Mouse (Mus musculus): ENCODE results near the gene Igfbp6.
"Not testable (repeated sequence)": the region's sequence is repeated elsewhere in the genome, so short reads cannot be mapped to it uniquely, and the experiment has no call there.

Gene Igfbp6

GRCm38 (mm10) chr15:102141120-102141519, 3.0 kb upstream of the Igfbp6 start:
- DNase-seq (ENCODE audit: low spot score), result no peak

- no peak for DNase-seq (ENCODE audit: low spot score)
These were observed 949 bp upstream of the Igfbp6 start for GRCm38 (mm10) chr15:102142914-102143912.

DNA sequence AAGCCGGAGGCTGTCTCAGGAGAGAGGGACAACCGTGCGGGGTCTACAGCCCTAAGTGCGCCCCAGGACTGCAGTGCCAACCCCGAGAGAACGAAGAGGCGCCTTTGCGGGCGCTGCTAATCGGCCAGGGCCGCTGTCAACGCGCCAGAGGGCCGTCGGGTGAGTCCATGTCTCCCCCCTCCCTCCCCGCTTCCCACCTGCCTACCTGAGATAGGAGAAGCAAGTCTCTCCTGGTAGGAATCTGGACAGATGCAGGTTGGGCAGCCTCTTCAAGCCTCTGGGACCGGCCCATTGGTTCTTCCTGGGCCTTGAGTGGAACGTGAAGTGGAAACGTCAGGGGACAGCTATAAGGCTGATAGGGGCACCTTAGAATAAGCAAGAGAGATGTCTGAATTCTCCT, 564 bp downstream of the Igfbp6 start:
- DNase-seq (ENCODE audit: low spot score), result no peak

DNA sequence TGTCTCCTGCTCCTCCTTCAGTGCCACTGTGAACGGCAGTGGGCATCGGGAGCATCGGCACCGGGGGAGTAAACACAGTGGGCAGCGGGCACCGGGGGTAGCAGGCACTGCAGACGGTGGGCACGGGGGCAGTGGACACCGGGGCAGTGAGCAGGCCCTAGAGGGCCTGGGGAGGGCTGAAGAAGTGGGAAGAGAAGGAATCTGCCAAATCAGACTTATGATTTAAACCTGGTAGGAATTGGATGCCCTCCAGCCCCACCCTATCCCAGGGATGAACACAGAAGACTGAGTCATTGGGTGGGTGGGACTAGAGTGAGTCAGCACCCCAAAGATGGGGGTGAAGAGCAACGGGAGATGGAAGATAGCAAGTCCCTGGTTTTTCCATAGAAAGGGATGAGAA, 1.2 kb downstream of the Igfbp6 start:
- no peak for DNase-seq (ENCODE audit: low spot score)

DNA sequence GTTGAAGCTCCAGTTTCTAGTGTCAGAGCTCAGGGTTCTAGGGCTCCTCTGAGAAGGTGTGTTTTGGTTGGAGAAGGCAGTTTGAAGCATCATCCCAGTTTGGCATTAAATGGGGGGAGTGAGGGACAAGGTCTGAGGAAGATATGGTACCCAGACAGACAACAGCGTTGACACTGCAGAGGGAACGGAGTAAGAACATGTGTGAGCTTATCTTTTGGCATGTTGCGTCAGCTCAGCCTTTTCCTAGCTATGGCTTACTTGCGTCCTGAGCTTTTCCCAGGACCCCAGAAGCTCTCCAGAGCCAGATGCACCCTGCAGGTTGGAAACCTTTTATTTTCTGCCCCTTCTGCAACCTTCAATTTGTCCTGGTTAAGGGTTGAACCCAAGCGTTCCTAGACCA, 1.9 kb downstream of the Igfbp6 start:
- no peak for DNase-seq (ENCODE audit: low spot score)

DNA sequence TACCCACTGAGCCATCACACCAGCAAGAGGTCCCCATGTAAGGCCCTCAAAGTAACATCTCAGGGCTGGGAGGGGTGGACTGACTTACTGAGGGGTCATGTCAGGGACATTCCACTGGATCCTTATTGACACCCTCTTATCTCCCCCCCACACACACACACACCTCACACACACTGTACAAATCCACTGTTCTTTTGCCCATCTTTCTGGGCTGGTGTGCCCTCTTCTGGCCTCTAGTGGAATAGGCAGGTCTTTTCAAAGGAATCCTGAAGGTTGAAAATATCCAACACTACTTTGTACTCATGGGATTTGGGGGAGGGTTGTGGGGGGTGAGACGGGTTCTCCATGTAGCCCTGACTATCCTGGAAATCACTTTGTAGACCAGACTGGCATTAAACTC, 2.7 kb downstream of the Igfbp6 start:
- DNase-seq (ENCODE audit: low spot score), result peak; percentile 72

DNA sequence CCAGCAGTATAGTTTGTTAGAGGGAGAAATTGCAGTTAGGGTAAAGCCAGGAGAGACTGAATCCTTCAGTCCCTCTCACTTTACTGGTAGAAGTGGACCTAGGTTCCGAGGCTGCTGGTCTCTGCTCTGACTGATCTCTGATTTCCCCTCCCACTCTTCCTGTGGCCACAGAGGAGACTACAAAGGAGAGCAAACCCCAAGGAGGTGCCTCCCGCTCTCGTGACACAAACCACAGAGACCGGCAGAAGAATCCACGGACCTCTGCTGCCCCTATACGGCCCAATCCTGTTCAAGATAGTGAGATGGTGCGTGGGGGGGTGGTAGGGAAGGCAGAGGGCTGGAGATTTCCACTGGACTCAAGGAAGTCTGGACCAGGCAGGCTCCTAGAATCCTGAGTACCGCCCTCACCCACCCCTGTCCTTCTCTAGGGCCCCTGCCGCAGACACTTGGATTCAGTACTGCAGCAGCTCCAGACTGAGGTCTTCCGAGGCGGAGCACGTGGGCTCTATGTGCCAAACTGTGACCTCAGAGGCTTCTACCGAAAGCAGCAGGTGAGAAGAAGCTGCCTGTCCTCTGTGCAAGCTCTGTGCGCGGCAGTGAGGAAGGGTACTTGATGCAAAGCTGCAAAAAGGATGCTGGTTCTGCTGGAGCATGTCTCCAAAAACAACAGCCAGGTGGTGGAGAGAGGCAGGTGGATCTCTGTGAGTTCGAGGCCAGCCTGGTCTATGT, 3.7 kb downstream of the Igfbp6 start:
- DNase-seq (ENCODE audit: low spot score), result no peak

GRCm38 (mm10) chr15:102149561-102149960, 5.4 kb downstream of the Igfbp6 start:
- DNase-seq (ENCODE audit: low spot score), result no peak

DNA sequence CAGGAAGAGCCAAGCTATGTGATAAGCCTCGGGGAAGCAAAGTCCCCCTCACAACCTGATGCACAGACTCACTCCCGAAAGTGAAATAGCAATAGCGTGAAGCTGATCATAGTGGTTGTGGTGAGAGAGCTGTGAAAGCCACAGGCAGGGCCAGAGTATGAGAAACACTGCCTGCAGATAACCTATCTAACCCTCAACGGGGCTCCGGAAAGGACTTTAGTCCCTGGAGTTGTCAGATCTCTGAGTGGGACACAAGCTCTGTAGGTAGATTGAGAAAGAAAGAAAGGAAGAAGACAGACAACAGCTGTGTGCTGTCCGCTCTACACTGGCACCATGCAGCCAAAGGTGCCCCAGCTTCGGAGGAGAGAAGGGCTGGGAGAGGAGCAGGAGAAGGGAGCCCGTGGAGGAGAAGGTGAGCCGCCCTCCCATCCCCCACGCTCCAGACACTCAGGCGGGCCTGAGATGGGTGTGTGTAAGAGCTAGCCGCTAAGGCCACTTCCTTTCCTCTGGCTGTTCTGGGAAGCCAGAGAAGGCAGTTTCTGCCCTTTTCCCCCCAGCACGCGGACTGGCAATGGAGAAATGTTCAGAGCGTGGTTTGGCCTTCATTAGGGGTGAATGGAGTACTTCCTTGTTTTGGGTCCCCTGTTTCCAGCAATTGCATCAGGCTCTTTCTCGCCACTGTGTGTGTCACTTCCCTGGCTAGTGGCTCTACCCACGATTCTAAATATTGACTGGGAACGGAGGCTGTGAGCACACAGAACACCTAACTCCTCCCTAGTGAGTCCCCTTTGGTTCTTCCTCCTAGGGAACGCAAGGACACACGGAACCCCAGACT, 6.4 kb downstream of the Igfbp6 start, which contains the start of gene Soat2:
Soat2 (plus strand) TSS at position 226 of the 835 bp plus-strand sequence.
- no peak for DNase-seq (ENCODE audit: low spot score)

DNA sequence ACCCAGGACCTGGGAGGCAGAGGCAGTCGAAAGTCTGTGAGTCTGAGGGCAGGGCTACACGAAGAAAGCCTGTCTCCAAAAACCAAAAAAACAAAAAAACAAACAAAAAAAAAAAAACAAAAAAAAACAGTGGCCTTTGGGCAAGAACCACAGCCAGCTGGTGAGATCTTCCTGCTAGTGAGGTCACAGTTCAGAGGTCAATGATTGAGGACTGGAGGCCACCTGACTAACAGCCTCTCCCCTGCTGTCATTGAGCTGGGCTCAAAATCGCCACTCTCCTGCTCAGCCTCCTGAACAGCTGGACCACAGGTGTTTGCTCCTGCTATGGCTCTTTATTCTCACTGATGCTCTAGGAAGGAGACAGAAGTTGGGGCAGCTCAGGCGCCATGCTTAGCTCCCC, 8.5 kb downstream of the Igfbp6 start:
- peak; percentile 69 for DNase-seq (ENCODE audit: low spot score)

DNA sequence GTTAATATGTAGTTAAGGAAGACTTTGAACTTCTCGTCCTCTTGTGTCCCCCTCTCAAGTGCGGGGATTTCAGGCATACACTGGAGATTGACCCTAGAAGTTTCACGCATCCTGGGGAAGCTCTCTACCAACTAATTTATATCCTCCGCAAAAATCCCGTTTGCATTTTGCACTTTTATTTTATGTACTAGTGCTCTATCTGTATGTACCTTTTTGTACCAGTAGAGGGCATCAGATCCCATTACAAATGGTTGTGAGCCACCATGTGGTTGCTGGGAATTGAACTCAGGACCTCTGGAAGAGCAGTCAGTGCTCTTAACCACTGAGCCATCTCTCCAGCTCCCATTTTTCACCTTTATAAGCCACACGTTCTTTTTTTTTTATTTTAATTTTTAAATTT, 10.8 kb downstream of the Igfbp6 start:
- DNase-seq (ENCODE audit: low spot score), result not testable (repeated sequence)

DNA sequence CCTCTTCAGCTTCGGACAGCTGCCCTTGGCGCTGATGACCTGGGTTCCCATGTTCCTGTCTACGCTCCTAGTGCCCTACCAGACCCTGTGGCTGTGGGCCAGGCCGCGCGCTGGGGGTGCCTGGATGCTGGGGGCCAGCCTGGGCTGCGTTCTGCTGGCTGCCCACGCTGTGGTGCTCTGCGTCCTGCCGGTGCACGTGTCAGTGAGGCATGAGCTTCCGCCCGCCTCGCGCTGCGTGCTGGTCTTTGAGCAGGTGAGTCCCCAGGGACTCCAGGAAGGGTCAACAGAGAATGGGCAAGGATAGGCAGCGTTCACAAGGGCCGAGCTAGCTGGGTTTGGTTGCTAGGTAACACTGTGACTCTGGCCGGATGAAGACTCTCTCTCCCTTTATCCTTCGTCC, 12.7 kb downstream of the Igfbp6 start:
- peak; percentile 66 for DNase-seq (ENCODE audit: low spot score)

GRCm38 (mm10) chr15:102160415-102161060, 16.4 kb downstream of the Igfbp6 start:
- DNase-seq (ENCODE audit: low spot score), result no peak

DNA sequence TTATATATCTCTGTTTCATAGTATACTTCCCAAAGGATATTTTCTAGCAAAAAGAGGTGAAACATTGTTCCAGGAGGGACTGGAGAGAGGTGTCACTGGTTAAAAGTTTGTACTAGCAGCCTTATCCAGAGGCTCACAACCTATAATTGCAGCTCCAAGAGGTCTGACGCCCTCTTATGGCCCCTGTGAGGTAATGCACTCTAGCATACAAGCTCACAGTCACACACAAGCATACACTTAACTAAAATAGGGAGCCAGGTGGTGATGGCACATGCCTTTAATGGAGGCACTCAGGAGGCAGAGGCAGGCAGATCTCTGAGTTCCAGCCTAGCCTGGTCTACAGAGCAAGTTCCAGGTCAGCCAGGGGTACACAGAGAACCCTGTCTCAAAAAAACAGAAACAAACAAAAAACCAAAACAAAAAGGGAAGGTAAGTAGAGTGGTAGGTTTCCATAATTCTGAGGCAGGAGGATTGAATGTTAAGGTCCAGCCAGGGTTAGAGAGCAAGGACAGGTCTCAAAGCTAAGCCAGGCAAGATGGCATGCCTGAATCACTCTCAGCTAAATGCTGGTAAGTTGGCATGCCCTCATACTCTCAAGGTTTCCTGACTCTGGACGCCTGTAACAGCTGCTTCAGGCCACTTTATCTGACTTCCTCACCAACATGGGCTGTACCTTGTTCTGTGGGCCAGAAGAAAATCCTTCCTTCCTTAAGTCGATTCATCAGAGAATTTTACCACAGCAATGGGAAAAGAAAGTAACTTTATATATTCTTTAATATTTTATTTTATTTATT, 19.9 kb downstream of the Igfbp6 start:
- DNase-seq (ENCODE audit: low spot score), result no peak

DNA sequence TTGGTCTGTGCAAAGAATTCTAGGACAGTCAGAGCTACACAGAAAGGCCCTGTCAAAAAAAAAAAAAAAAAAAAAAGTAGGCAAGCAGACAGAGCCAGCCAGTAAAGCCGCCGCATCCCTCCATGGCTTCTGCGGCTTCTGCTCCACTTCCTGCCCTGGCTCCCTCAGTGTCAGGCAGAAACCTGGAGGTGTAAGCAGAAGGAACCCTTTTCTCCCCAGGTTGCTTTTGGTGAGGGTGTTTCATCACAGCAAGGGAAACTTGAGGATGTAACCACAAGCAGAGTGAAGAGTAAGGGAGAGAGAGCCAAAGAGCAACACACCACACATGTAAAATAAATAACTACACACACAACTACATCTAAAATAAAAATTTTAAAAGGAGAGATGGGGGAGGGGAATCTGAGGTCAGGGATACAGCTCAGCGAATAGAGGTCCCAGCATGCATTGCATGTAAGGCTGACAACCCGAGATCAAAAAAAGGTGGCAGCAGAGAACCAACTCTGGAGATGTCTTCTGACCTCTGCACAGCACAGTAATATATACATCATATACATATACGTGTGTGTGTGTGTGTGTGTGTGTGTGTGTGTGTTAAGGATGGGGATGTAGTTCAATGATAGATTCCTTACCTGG, 21.4 kb downstream of the Igfbp6 start:
- DNase-seq (ENCODE audit: low spot score), result no peak

- DNase-seq (ENCODE audit: low spot score), result peak; percentile 65
These were observed 23.5 kb downstream of the Igfbp6 start for GRCm38 (mm10) chr15:102167620-102168021.

GRCm38 (mm10) chr15:102169064-102169463, 24.9 kb downstream of the Igfbp6 start:
- no peak for DNase-seq (ENCODE audit: low spot score)

GRCm38 (mm10) chr15:102173581-102173980, 29.4 kb downstream of the Igfbp6 start:
- no peak for DNase-seq (ENCODE audit: low spot score)

GRCm38 (mm10) chr15:102175736-102176319, 31.7 kb downstream of the Igfbp6 start:
- no peak for DNase-seq (ENCODE audit: low spot score)

All from embryo, embryonic 10.5 days (tissue).